Mouse (Mus musculus) heart, embryonic 16.5 days (tissue): ENCODE results near the gene Nudcd3. TPM values are rescaled to one million over a fixed set of nuclear protein-coding genes. Genes with fewer than 3 reads are reported as not detected.

Experiments used
- ATAC-seq: fragments of 200-750 bp; cut with Nextera tagmentation; replicated peaks from 2 replicates; pipeline ENCODE4 v1.8.0; 2017; ENCODE audit warnings: moderate number of reproducible peaks; ENCODE audit not compliant: insufficient read depth, low FRiP score; ENCODE audit errors: extremely low read depth
- H3K27ac ChIP-seq: fragments of 300-500 bp; sonication (generic); 2 replicates; pipeline ENCODE4 v1.5.1; 2014; ENCODE audit warnings: mild to moderate bottlenecking, low read length, control low read depth, moderate library complexity
- H3K27me3 ChIP-seq: fragments of 300-500 bp; sonication (generic); 2 replicates; pipeline ENCODE4 v1.6.1; 2014; ENCODE audit warnings: low read length, mixed read lengths; ENCODE audit not compliant: control insufficient read depth, insufficient read depth
- H3K36me3 ChIP-seq: fragments of 300-500 bp; sonication (generic); 2 replicates; pipeline ENCODE4 v1.6.1; 2014; ENCODE audit not compliant: control insufficient read depth, insufficient read depth
- H3K4me1 ChIP-seq: fragments of 300-500 bp; sonication (generic); 2 replicates; pipeline ENCODE4 v1.6.1; 2014; ENCODE audit warnings: low read length, mixed read lengths; ENCODE audit not compliant: control insufficient read depth, insufficient read depth
- H3K4me2 ChIP-seq: fragments of 300-500 bp; sonication (generic); 2 replicates; pipeline ENCODE4 v1.6.1; 2014; ENCODE audit warnings: low read depth, mild to moderate bottlenecking, control low read depth, low read length
- H3K4me3 ChIP-seq: fragments of 300-500 bp; sonication (generic); 2 replicates; pipeline ENCODE4 v1.5.1; 2014; ENCODE audit warnings: mild to moderate bottlenecking, control low read depth, low read length
- H3K9ac ChIP-seq: fragments of 300-500 bp; sonication (generic); 2 replicates; pipeline ENCODE4 v1.6.1; 2014; ENCODE audit warnings: low read length, control low read depth
- H3K9me3 ChIP-seq: fragments of 300-500 bp; sonication (generic); replicated peaks from 2 replicates; pipeline ENCODE4 v1.6.1; 2016; ENCODE audit warnings: low read length; ENCODE audit not compliant: control insufficient read depth
- whole genome bisulfite sequencing: fragments of 180-500 bp; shearing (Covaris S2); extraction: QIAGEN DNeasy Blood & Tissue Kit; methylation state at CpG from one replicate; pipeline ENCODE4 v1.1.7; 2014; 5-methylcytosine and 5-hydroxymethylcytosine counted together
- polyA plus RNA-seq: library from polyadenylated mRNA; unstranded; fragments of >200 nt; fragmentation: Nextera tagmentation; extraction: Ambion mirVana; gene quantifications from 2 replicates; pipeline ENCODE4 v1.2.1, GENCODE M21; 2015

Gene Nudcd3
- polyA plus RNA-seq, 1 experiment from 2014 or later: 38.8 TPM

DNA sequence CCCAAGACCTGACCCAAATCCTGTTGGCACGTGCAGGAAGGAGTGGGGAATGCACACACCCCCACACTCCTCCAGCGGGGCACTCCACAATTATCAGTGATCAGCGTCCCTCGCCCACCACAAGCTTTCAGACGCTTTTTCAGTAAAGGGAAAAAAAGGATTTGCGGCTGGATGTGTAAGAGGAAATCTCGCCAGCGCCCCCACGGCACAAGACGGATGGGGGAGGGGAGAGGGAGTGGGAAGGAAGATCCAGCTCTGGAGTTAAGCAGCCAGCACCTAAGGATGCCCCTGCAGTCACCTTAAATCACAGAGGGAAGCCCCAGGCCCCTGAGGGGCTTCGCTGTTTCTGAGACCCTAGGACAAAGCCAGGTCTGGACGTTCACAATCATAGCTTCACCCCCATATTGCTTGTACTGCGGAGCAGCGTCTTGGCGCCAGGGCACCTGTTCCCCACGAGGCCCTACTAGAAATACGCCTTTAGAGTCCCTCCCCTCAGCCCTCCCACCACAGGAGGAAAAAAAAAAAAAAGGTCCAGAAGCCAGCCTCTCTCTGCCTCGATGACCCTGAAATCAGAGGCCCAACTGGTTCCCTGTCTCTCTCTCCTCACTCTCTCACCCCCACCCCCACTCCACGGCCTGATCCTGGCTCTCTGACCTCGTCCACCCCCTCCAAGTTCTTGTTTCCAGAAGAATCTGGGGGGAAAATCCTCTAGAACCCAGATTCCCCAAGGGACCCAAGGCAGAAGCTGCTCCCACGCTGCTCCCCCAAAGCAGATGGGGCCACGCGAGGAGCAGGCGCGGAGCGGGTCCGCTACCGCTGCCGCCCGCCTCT, 135.8 kb downstream of the Nudcd3 start:
- no peak for ATAC-seq

DNA sequence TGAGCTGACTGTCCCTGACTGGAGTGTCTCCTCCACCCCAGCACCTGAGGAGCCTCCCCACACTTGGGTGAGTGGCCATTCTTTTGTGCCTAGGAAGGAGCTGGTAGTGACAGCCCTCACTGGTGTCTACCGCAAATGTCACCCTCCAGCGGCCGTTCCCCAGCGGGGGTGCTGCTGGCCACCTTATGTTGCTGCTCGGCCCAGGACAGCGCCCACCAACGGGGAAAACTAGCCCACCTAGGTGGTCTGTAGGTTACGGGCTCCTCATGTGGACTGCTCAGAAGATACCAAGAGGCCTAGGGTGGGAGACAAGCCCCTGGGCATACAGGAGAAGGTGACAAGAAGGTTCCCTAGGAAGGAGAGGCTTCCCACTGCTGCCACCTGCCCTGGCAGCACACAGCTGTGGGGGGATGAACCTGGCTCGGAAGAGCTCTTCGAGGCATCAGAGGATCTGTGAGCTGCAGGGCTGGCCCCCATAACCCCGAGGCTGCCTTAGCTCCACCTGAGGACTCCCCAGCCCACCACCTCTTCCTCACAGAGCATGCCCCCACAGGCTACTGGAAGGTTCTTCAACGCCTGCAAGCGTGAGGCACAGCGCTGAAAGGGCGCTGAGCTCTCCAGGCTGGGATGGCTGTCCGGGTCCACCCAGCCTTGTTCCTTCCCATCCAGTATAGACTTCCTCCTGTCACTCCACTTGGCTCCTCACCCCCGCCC, 136.6 kb downstream of the Nudcd3 start:
- peaks cover 65% of the 10 kb centered on the region for H3K27me3 ChIP-seq
- H3K4me1 ChIP-seq: peaks cover 5% of the 10 kb centered on the region; the same call in 1 of the 2 replicates
- H3K9ac ChIP-seq: no peak overlapping the region
- no peaks in the 10 kb centered on the region for H3K36me3 ChIP-seq
- no peak overlapping the region for H3K4me3 ChIP-seq
- WGBS: 37% methylated on average over 17 of the region's 17 CpGs
- H3K9me3 ChIP-seq: no peaks in the 10 kb centered on the region
- no peak overlapping the region for H3K4me2 ChIP-seq
- H3K27ac ChIP-seq: no peak overlapping the region
- no peak for ATAC-seq

More for the DNA sequence above, 135.8 kb downstream of the Nudcd3 start:
- Histone ChIP-seq H3K4me2 (peak overlapping the region; percentile 84), H3K9me3 (no peaks in the 10 kb centered on the region), H3K9ac (peak overlapping the region; percentile 56), H3K4me3 (peak overlapping the region; percentile 63), H3K27ac (no peak overlapping the region), H3K4me1 (peaks cover 5% of the 10 kb centered on the region; the same call in 1 of the 2 replicates), H3K36me3 (no peaks in the 10 kb centered on the region), H3K27me3 (peaks cover 67% of the 10 kb centered on the region)
- 3% methylated on average over 30 of the region's 30 CpGs for WGBS

DNA sequence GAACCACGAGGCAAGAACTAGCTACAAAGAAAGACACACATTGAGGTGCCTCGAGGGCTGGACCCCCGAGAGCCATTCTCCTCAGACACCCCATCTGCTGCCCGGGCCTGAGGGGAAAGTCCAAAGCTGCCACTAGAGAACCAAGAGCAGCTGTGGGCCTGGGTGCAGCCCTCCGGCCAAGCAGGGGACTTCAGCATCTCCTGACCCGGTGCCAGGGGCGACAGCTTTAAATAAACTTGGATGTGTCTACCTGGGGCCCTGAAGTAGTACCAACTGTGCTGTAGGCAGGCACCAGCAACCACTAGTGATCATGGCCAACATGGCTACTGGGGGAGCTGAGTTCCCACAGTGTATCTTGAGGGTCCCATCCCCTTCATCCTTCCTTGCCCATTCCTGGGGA, 137.2 kb downstream of the Nudcd3 start:
- no peak for ATAC-seq
- H3K36me3 ChIP-seq: no peaks in the 10 kb centered on the region
- 83% methylated on average over 7 of the region's 7 CpGs for WGBS
- peaks cover 59% of the 10 kb centered on the region for H3K27me3 ChIP-seq
- no peak overlapping the region for H3K4me3 ChIP-seq
- peaks cover 5% of the 10 kb centered on the region; the same call in 1 of the 2 replicates for H3K4me1 ChIP-seq
- no peaks in the 10 kb centered on the region for H3K9me3 ChIP-seq
- H3K27ac ChIP-seq: no peak overlapping the region
- H3K9ac ChIP-seq: no peak overlapping the region
- no peak overlapping the region for H3K4me2 ChIP-seq

DNA sequence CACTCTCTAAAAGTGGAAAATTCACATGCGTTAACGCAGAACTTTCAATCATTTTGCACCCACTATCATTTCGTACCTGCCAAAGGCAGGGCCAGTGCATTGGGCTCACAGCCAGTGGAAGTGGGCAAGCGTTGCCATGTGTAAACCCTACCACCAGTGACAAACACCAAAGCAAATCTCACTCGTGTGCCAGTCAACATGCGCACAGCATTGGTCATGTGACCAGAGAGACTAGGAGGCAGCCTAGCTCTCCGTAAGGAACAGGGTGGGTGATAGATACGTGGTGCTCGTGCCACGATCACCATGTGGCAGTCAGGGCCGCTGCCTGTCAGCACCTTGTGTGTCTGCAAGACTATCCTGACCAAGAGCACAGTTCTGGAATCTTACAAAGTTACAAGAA, 137.9 kb downstream of the Nudcd3 start:
- Histone ChIP-seq H3K9me3 (no peaks in the 10 kb centered on the region), H3K4me3 (no peak overlapping the region), H3K4me2 (no peak overlapping the region), H3K36me3 (no peaks in the 10 kb centered on the region), H3K4me1 (peaks cover 5% of the 10 kb centered on the region; the same call in 1 of the 2 replicates), H3K9ac (no peak overlapping the region), H3K27me3 (peaks cover 52% of the 10 kb centered on the region), H3K27ac (no peak overlapping the region)
- WGBS: 82% methylated on average over 11 of the region's 11 CpGs
- no peak for ATAC-seq

DNA sequence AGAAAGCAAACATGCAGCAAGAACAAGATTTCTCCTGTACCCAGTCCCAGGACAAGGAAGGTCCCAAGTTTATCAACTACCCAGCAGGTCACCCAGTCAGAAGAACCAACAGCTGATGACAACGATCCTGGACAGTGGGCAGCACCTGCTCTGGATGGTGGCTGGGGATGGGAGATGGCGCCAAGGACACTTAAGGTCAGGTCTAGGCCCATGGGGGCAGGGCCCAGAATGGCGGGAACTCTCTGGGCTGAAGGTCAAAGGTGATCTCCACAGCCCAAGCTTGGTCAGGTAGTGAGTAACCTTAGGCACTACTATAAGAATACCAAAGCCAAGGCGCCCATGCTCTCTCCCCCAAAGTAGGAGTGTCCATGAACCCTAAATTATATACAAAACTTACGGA, 138.3 kb downstream of the Nudcd3 start:
- H3K27me3 ChIP-seq: peaks cover 47% of the 10 kb centered on the region
- WGBS: 80% methylated on average over 5 of the region's 5 CpGs
- no peak overlapping the region for H3K4me3 ChIP-seq
- ATAC-seq: no peak
- H3K9ac ChIP-seq: no peak overlapping the region
- no peak overlapping the region for H3K4me2 ChIP-seq
- no peaks in the 10 kb centered on the region for H3K9me3 ChIP-seq
- H3K36me3 ChIP-seq: no peaks in the 10 kb centered on the region
- peaks cover 5% of the 10 kb centered on the region; the same call in 1 of the 2 replicates for H3K4me1 ChIP-seq
- no peak overlapping the region for H3K27ac ChIP-seq

DNA sequence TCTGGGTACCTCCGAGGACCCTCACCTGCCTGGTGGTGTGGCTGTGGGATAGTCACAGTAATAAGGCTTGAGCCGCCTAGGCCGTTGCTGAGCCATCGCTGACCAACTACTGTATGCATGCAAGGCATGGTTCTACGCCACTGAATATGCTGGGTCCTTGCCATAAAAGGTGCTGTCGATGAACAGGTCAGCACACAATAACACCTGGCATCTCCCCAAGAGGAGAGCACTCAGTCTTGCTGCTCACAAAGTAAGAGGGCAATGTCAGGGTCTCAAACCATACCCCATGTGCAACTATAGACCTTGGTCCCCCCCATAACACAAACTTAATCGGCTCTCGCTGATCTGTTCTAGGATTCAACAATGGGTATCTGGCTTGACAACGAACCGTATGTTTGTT, 141.1 kb downstream of the Nudcd3 start:
- H3K4me3 ChIP-seq: no peak overlapping the region
- H3K27ac ChIP-seq: no peak overlapping the region
- H3K36me3 ChIP-seq: no peaks in the 10 kb centered on the region
- no peak overlapping the region for H3K9ac ChIP-seq
- no peak overlapping the region for H3K4me2 ChIP-seq
- H3K4me1 ChIP-seq: peaks cover 2% of the 10 kb centered on the region; the same call in 1 of the 2 replicates
- H3K9me3 ChIP-seq: no peaks in the 10 kb centered on the region
- ATAC-seq: no peak
- WGBS: 91% methylated on average over 10 of the region's 10 CpGs
- peaks cover 20% of the 10 kb centered on the region for H3K27me3 ChIP-seq

Other genes with a start within 250 kb of the Nudcd3 start
- gene Ykt6, start 244.7 kb downstream of the Nudcd3 start, polyA plus RNA-seq: 38.3 and 40.5 TPM in 2 replicates
- 2.7 and 2.8 TPM in 2 replicates for gene Camk2b, start 134.1 kb downstream of the Nudcd3 start, polyA plus RNA-seq
- gene A730071L15Rik, start 386 bp downstream of the Nudcd3 start, polyA plus RNA-seq: 0.25 and 0.39 TPM in 2 replicates
- 0.02 and 0.34 TPM in 2 replicates for gene Npc1l1, start 29.7 kb upstream of the Nudcd3 start, polyA plus RNA-seq
- gene Ddx56, start 67.4 kb upstream of the Nudcd3 start, polyA plus RNA-seq: 54.1 and 57.9 TPM in 2 replicates
- gene Tmed4, start 74.5 kb upstream of the Nudcd3 start, polyA plus RNA-seq: 85.5 and 87.2 TPM in 2 replicates
- 316 and 340 TPM in 2 replicates for gene Ogdh, start 91.2 kb upstream of the Nudcd3 start, polyA plus RNA-seq
- gene Zmiz2, start 188.7 kb upstream of the Nudcd3 start, polyA plus RNA-seq: 7.4 and 8.7 TPM in 2 replicates
- gene Ppia, start 215.0 kb upstream of the Nudcd3 start, polyA plus RNA-seq: 3,856 and 4,038 TPM in 2 replicates
- gene H2afv, start 244.0 kb upstream of the Nudcd3 start, polyA plus RNA-seq: 327 and 358 TPM in 2 replicates